Mouse (Mus musculus): ENCODE data around the gene Unc13b. TPM values are rescaled to one million over a fixed set of nuclear protein-coding genes. Genes with fewer than 3 reads are reported as not detected.

Unc13b gene
- 9.7 and 10.2 TPM in 2 replicates for polyA plus RNA-seq (2015; fragmentation: Nextera tagmentation; extraction: Ambion mirVana)

- Histone ChIP-seq H3K4me1 (peaks cover 30% of the 10 kb centered on the region), H3K27me3 (replicated peaks) (no peaks in the 10 kb centered on the region), H3K9me3 (no peaks in the 10 kb centered on the region), H3K9ac (peak within 1 kb of the TSS; percentile 91), H3K4me3 (peak within 1 kb of the TSS; percentile 84), H3K36me3 (no peaks in the 10 kb centered on the region), H3K27ac (replicated peaks) (peak within 1 kb of the TSS; percentile 89), H3K4me2 (peak within 1 kb of the TSS; percentile 86)
- under 1% methylated on average over 88 of the region's 90 CpGs for WGBS
- ATAC-seq (ENCODE audit: extremely low read depth, insufficient number of reproducible peaks, low FRiP score, low TSS enrichment): peak; percentile 92
These were observed at the start of gene Unc13b for GRCm38 (mm10) chr4:43058753-43059654. Unc13b (plus strand) TSS chr4:43058953.

- peak; percentile 75 for ATAC-seq (ENCODE audit: extremely low read depth, insufficient number of reproducible peaks, low FRiP score, low TSS enrichment)
These were observed 48.4 kb upstream of the Unc13b start, which contains the start of gene Fancg for GRCm38 (mm10) chr4:43010161-43011038. Fancg (minus strand) TSS chr4:43010506.

GRCm38 (mm10) chr4:43012091-43012490 is 46.7 kb upstream of the Unc13b start:
- no peak overlapping the region for H3K9ac ChIP-seq

More at GRCm38 (mm10) chr4:43010161-43011038, 48.4 kb upstream of the Unc13b start, which contains the start of gene Fancg:
- peak within 1 kb of the TSS; percentile 46; the same call in 1 of the 2 replicates for H3K27ac ChIP-seq (replicated peaks)
- no peaks in the 10 kb centered on the region for H3K9me3 ChIP-seq
- H3K4me1 ChIP-seq: peaks cover 21% of the 10 kb centered on the region
- peak within 1 kb of the TSS; percentile 81 for H3K4me2 ChIP-seq
- under 1% methylated on average over 37 of the region's 37 CpGs for WGBS
- H3K4me3 ChIP-seq: peak within 1 kb of the TSS; percentile 71
- H3K27me3 ChIP-seq (replicated peaks): no peaks in the 10 kb centered on the region
- peak within 1 kb of the TSS; percentile 84 for H3K9ac ChIP-seq
- H3K36me3 ChIP-seq: peaks cover 8% of the 10 kb centered on the region; the same call in 1 of the 2 replicates

GRCm38 (mm10) chr4:43018156-43018555 is 40.6 kb upstream of the Unc13b start:
- 87% methylated on average over 4 of the region's 4 CpGs for WGBS
- no peak overlapping the region for H3K4me3 ChIP-seq
- no peak overlapping the region for H3K9ac ChIP-seq
- no peaks in the 10 kb centered on the region for H3K27me3 ChIP-seq (replicated peaks)
- H3K4me2 ChIP-seq: no peak overlapping the region
- H3K4me1 ChIP-seq: peaks cover 9% of the 10 kb centered on the region
- no peak for ATAC-seq (ENCODE audit: extremely low read depth, insufficient number of reproducible peaks, low FRiP score, low TSS enrichment)
- peaks cover 68% of the 10 kb centered on the region for H3K36me3 ChIP-seq
- H3K27ac ChIP-seq (replicated peaks): no peak overlapping the region
- H3K9me3 ChIP-seq: no peaks in the 10 kb centered on the region

More at GRCm38 (mm10) chr4:43012091-43012490, 46.7 kb upstream of the Unc13b start:
- 94% methylated on average over 1 of the region's 1 CpGs for WGBS
- peaks cover 21% of the 10 kb centered on the region for H3K4me1 ChIP-seq
- H3K27me3 ChIP-seq (replicated peaks): no peaks in the 10 kb centered on the region
- peaks cover 7% of the 10 kb centered on the region for H3K36me3 ChIP-seq
- no peak overlapping the region for H3K4me3 ChIP-seq
- H3K27ac ChIP-seq (replicated peaks): no peak overlapping the region
- no peaks in the 10 kb centered on the region for H3K9me3 ChIP-seq
- ATAC-seq (ENCODE audit: extremely low read depth, insufficient number of reproducible peaks, low FRiP score, low TSS enrichment): no peak
- H3K4me2 ChIP-seq: no peak overlapping the region

- H3K36me3 ChIP-seq: peaks cover 78% of the 10 kb centered on the region
- no peak overlapping the region for H3K9ac ChIP-seq
- no peaks in the 10 kb centered on the region for H3K27me3 ChIP-seq (replicated peaks)
- no peak overlapping the region for H3K4me2 ChIP-seq
- H3K9me3 ChIP-seq: no peaks in the 10 kb centered on the region
- H3K27ac ChIP-seq (replicated peaks): no peak overlapping the region
- no peak overlapping the region for H3K4me3 ChIP-seq
- 87% methylated on average over 10 of the region's 10 CpGs for WGBS
- peaks cover 4% of the 10 kb centered on the region for H3K4me1 ChIP-seq
- ATAC-seq (ENCODE audit: extremely low read depth, insufficient number of reproducible peaks, low FRiP score, low TSS enrichment): no peak
These were observed 39.6 kb upstream of the Unc13b start for GRCm38 (mm10) chr4:43019176-43019575.

GRCm38 (mm10) chr4:43019641-43020465 is 38.9 kb upstream of the Unc13b start:
- H3K36me3 ChIP-seq: peaks cover 82% of the 10 kb centered on the region
- 82% methylated on average over 23 of the region's 23 CpGs for WGBS
- ATAC-seq (ENCODE audit: extremely low read depth, insufficient number of reproducible peaks, low FRiP score, low TSS enrichment): no peak

GRCm38 (mm10) chr4:43020876-43021275 is 37.9 kb upstream of the Unc13b start:
- Histone ChIP-seq H3K4me3 (no peak overlapping the region), H3K36me3 (peaks cover 82% of the 10 kb centered on the region), H3K9ac (no peak overlapping the region), H3K4me1 (peaks cover 13% of the 10 kb centered on the region), H3K4me2 (no peak overlapping the region), H3K27me3 (replicated peaks) (no peaks in the 10 kb centered on the region), H3K27ac (replicated peaks) (no peak overlapping the region), H3K9me3 (no peaks in the 10 kb centered on the region)
- WGBS: 80% methylated on average over 16 of the region's 16 CpGs
- ATAC-seq (ENCODE audit: extremely low read depth, insufficient number of reproducible peaks, low FRiP score, low TSS enrichment): no peak

More at GRCm38 (mm10) chr4:43019641-43020465, 38.9 kb upstream of the Unc13b start:
- Histone ChIP-seq H3K4me3 (no peak overlapping the region), H3K27me3 (replicated peaks) (no peaks in the 10 kb centered on the region), H3K4me2 (no peak overlapping the region), H3K4me1 (peaks cover 10% of the 10 kb centered on the region), H3K9me3 (no peaks in the 10 kb centered on the region), H3K9ac (no peak overlapping the region), H3K27ac (replicated peaks) (no peak overlapping the region)

- H3K27ac ChIP-seq (replicated peaks): no peak overlapping the region
- peaks cover 13% of the 10 kb centered on the region for H3K4me1 ChIP-seq
- no peaks in the 10 kb centered on the region for H3K27me3 ChIP-seq (replicated peaks)
- no peak overlapping the region for H3K9ac ChIP-seq
- 76% methylated on average over 17 of the region's 17 CpGs for WGBS
- no peak overlapping the region for H3K4me2 ChIP-seq
- H3K4me3 ChIP-seq: no peak overlapping the region
- H3K36me3 ChIP-seq: peaks cover 85% of the 10 kb centered on the region
- no peaks in the 10 kb centered on the region for H3K9me3 ChIP-seq
- ATAC-seq (ENCODE audit: extremely low read depth, insufficient number of reproducible peaks, low FRiP score, low TSS enrichment): no peak
These were observed 37.4 kb upstream of the Unc13b start for GRCm38 (mm10) chr4:43021341-43021740.

- peaks cover 14% of the 10 kb centered on the region for H3K4me1 ChIP-seq
- H3K36me3 ChIP-seq: peaks cover 85% of the 10 kb centered on the region
- 70% methylated on average over 14 of the region's 14 CpGs for WGBS
These were observed 34.1 kb upstream of the Unc13b start for GRCm38 (mm10) chr4:43024673-43025072.

More at GRCm38 (mm10) chr4:43024673-43025072, 34.1 kb upstream of the Unc13b start:
- Histone ChIP-seq H3K27ac (replicated peaks) (peak overlapping the region; percentile 83; the same call in 1 of the 2 replicates), H3K9me3 (no peaks in the 10 kb centered on the region), H3K27me3 (replicated peaks) (no peaks in the 10 kb centered on the region), H3K4me2 (peak overlapping the region; percentile 88), H3K9ac (peak overlapping the region; percentile 79), H3K4me3 (peak overlapping the region; percentile 66)
- no peak for ATAC-seq (ENCODE audit: extremely low read depth, insufficient number of reproducible peaks, low FRiP score, low TSS enrichment)

Measured in heart, embryonic 13.5 days (tissue).